Mouse (Mus musculus): ENCODE results near the gene Art3.
"Not testable (repeated sequence)": the region's sequence is repeated elsewhere in the genome, so short reads cannot be mapped to it uniquely, and the experiment has no call there.

Gene Art3

GRCm38 (mm10) chr5:92336743-92337142 is 5.1 kb downstream of the Art3 start:
- DNase-seq (ENCODE audit: low spot score in 2 of 2): no peak

- DNase-seq (ENCODE audit: low spot score in 2 of 2): no peak
Observed at GRCm38 (mm10) chr5:92340606-92341005, 9.0 kb downstream of the Art3 start.

- no peak for DNase-seq (ENCODE audit: low spot score in 2 of 2)
Observed at GRCm38 (mm10) chr5:92345006-92345405, 13.4 kb downstream of the Art3 start.

- peak in 1 of 2 experiments; percentile 21 for DNase-seq (ENCODE audit: low spot score in 2 of 2)
Observed at GRCm38 (mm10) chr5:92348794-92349413, 17.3 kb downstream of the Art3 start, which contains the start of gene Cxcl10. Cxcl10 (minus strand) TSS chr5:92348889.

GRCm38 (mm10) chr5:92349731-92350130 is 18.1 kb downstream of the Art3 start:
- DNase-seq (ENCODE audit: low spot score in 2 of 2): no peak

- not testable (repeated sequence) for DNase-seq (ENCODE audit: low spot score in 2 of 2)
Observed at GRCm38 (mm10) chr5:92352716-92353115, 21.1 kb downstream of the Art3 start.

- no peak for DNase-seq (ENCODE audit: low spot score in 2 of 2)
Observed at GRCm38 (mm10) chr5:92353517-92353916, 21.9 kb downstream of the Art3 start.

GRCm38 (mm10) chr5:92358033-92358432 is 26.4 kb downstream of the Art3 start:
- DNase-seq (ENCODE audit: low spot score in 2 of 2): no peak

- no peak for DNase-seq (ENCODE audit: low spot score in 2 of 2)
Observed at GRCm38 (mm10) chr5:92358767-92359455, 27.3 kb downstream of the Art3 start.

- DNase-seq (ENCODE audit: low spot score in 2 of 2): no peak
Observed at GRCm38 (mm10) chr5:92363179-92363578, 31.6 kb downstream of the Art3 start.

GRCm38 (mm10) chr5:92364011-92364410 is 32.4 kb downstream of the Art3 start:
- DNase-seq (ENCODE audit: low spot score in 2 of 2): no peak

GRCm38 (mm10) chr5:92365146-92365705 is 33.6 kb downstream of the Art3 start:
- DNase-seq (ENCODE audit: low spot score in 2 of 2): no peak

GRCm38 (mm10) chr5:92366565-92366964 is 34.9 kb downstream of the Art3 start:
- DNase-seq (ENCODE audit: low spot score in 2 of 2): no peak

- DNase-seq (ENCODE audit: low spot score in 2 of 2): no peak
Observed at GRCm38 (mm10) chr5:92368392-92368791, 36.8 kb downstream of the Art3 start.

GRCm38 (mm10) chr5:92369151-92369994 is 37.7 kb downstream of the Art3 start:
- DNase-seq (ENCODE audit: low spot score in 2 of 2): peak in 1 of 2 experiments; percentile 42

- DNase-seq (ENCODE audit: low spot score in 2 of 2): no peak
Observed at GRCm38 (mm10) chr5:92370392-92370791, 38.8 kb downstream of the Art3 start.

- no peak for DNase-seq (ENCODE audit: low spot score in 2 of 2)
Observed at GRCm38 (mm10) chr5:92370891-92371290, 39.3 kb downstream of the Art3 start.

GRCm38 (mm10) chr5:92371361-92371976 is 39.8 kb downstream of the Art3 start:
- DNase-seq (ENCODE audit: low spot score in 2 of 2): no peak

- no peak for DNase-seq (ENCODE audit: low spot score in 2 of 2)
Observed at GRCm38 (mm10) chr5:92372605-92373004, 41.0 kb downstream of the Art3 start.

GRCm38 (mm10) chr5:92374721-92375142 is 43.1 kb downstream of the Art3 start:
- no peak for DNase-seq (ENCODE audit: low spot score in 2 of 2)

GRCm38 (mm10) chr5:92375368-92375767 is 43.7 kb downstream of the Art3 start:
- no peak for DNase-seq (ENCODE audit: low spot score in 2 of 2)

Data from left cerebral cortex, adult 9 months (tissue).